Mouse (Mus musculus): ENCODE measurements around the gene Ncapd3. TPM values are rescaled to one million over a fixed set of nuclear protein-coding genes. Genes with fewer than 3 reads are reported as not detected.

The Ncapd3 gene
- polyA plus RNA-seq, 1 experiment from 2014 or later = 23.2 TPM

GRCm38 (mm10) chr9:27005231-27005630 is 24.7 kb upstream of the Ncapd3 start:
- Histone ChIP-seq H3K9me3 (replicated peaks) (no peaks in the 10 kb centered on the region), H3K4me1 (replicated peaks) (peaks cover 13% of the 10 kb centered on the region), H3K9ac (no peak overlapping the region), H3K4me3 (no peak overlapping the region), H3K27me3 (replicated peaks) (no peaks in the 10 kb centered on the region), H3K36me3 (peaks cover 73% of the 10 kb centered on the region), H3K27ac (ENCODE audit: poor library complexity, severe bottlenecking) (no peak overlapping the region), H3K4me2 (no peak overlapping the region)
- ATAC-seq (ENCODE audit: insufficient number of reproducible peaks, low FRiP score) = no peak
- 88% methylated on average over 3 of the region's 3 CpGs for WGBS

- 79% methylated on average over 1 of the region's 1 CpGs for WGBS
- Histone ChIP-seq H3K9ac (no peak overlapping the region), H3K36me3 (peaks cover 80% of the 10 kb centered on the region), H3K4me2 (no peak overlapping the region), H3K4me1 (replicated peaks) (peaks cover 6% of the 10 kb centered on the region), H3K27ac (ENCODE audit: poor library complexity, severe bottlenecking) (no peak overlapping the region), H3K27me3 (replicated peaks) (no peaks in the 10 kb centered on the region), H3K4me3 (no peak overlapping the region), H3K9me3 (replicated peaks) (no peaks in the 10 kb centered on the region)
- no peak for ATAC-seq (ENCODE audit: insufficient number of reproducible peaks, low FRiP score)
Observed at GRCm38 (mm10) chr9:27005933-27006332, 24.0 kb upstream of the Ncapd3 start.

GRCm38 (mm10) chr9:27006866-27007265 is 23.1 kb upstream of the Ncapd3 start:
- 91% methylated on average over 5 of the region's 5 CpGs for WGBS

GRCm38 (mm10) chr9:27009231-27009630 is 20.7 kb upstream of the Ncapd3 start:
- Histone ChIP-seq H3K4me2 (no peak overlapping the region), H3K27me3 (replicated peaks) (no peaks in the 10 kb centered on the region), H3K36me3 (peaks cover 98% of the 10 kb centered on the region), H3K9ac (no peak overlapping the region), H3K4me1 (replicated peaks) (no peaks in the 10 kb centered on the region), H3K4me3 (no peak overlapping the region), H3K27ac (ENCODE audit: poor library complexity, severe bottlenecking) (no peak overlapping the region), H3K9me3 (replicated peaks) (no peaks in the 10 kb centered on the region)
- WGBS = 82% methylated on average over 5 of the region's 5 CpGs
- no peak for ATAC-seq (ENCODE audit: insufficient number of reproducible peaks, low FRiP score)

More at GRCm38 (mm10) chr9:27006866-27007265, 23.1 kb upstream of the Ncapd3 start:
- Histone ChIP-seq H3K9ac (no peak overlapping the region), H3K27me3 (replicated peaks) (no peaks in the 10 kb centered on the region), H3K4me1 (replicated peaks) (no peaks in the 10 kb centered on the region), H3K27ac (ENCODE audit: poor library complexity, severe bottlenecking) (no peak overlapping the region), H3K4me3 (no peak overlapping the region), H3K9me3 (replicated peaks) (no peaks in the 10 kb centered on the region), H3K36me3 (peaks cover 88% of the 10 kb centered on the region), H3K4me2 (no peak overlapping the region)
- ATAC-seq (ENCODE audit: insufficient number of reproducible peaks, low FRiP score) = no peak

- no peaks in the 10 kb centered on the region for H3K4me1 ChIP-seq (replicated peaks)
- no peaks in the 10 kb centered on the region for H3K27me3 ChIP-seq (replicated peaks)
- WGBS = 91% methylated on average over 4 of the region's 4 CpGs
- ATAC-seq (ENCODE audit: insufficient number of reproducible peaks, low FRiP score) = no peak
- peaks cover 96% of the 10 kb centered on the region for H3K36me3 ChIP-seq
- H3K9me3 ChIP-seq (replicated peaks) = no peaks in the 10 kb centered on the region
- no peak overlapping the region for H3K4me2 ChIP-seq
- H3K4me3 ChIP-seq = no peak overlapping the region
- no peak overlapping the region for H3K27ac ChIP-seq (ENCODE audit: poor library complexity, severe bottlenecking)
- H3K9ac ChIP-seq = no peak overlapping the region
Observed at GRCm38 (mm10) chr9:27011572-27011971, 18.4 kb upstream of the Ncapd3 start.

GRCm38 (mm10) chr9:27018961-27019360 is 11.0 kb upstream of the Ncapd3 start:
- no peaks in the 10 kb centered on the region for H3K9me3 ChIP-seq (replicated peaks)
- H3K4me3 ChIP-seq = no peak overlapping the region
- H3K27ac ChIP-seq (ENCODE audit: poor library complexity, severe bottlenecking) = no peak overlapping the region
- WGBS = 95% methylated on average over 10 of the region's 10 CpGs
- H3K27me3 ChIP-seq (replicated peaks) = no peaks in the 10 kb centered on the region
- no peak overlapping the region for H3K9ac ChIP-seq
- H3K4me2 ChIP-seq = no peak overlapping the region
- no peaks in the 10 kb centered on the region for H3K4me1 ChIP-seq (replicated peaks)
- no peak for ATAC-seq (ENCODE audit: insufficient number of reproducible peaks, low FRiP score)
- H3K36me3 ChIP-seq = peaks cover 50% of the 10 kb centered on the region

- Histone ChIP-seq H3K4me2 (no peak overlapping the region), H3K9me3 (replicated peaks) (no peaks in the 10 kb centered on the region), H3K36me3 (peaks cover 11% of the 10 kb centered on the region; the same call in 1 of the 2 replicates), H3K4me1 (replicated peaks) (peaks cover 16% of the 10 kb centered on the region), H3K27me3 (replicated peaks) (no peaks in the 10 kb centered on the region), H3K4me3 (no peak overlapping the region), H3K9ac (no peak overlapping the region), H3K27ac (ENCODE audit: poor library complexity, severe bottlenecking) (no peak overlapping the region)
- no peak for ATAC-seq (ENCODE audit: insufficient number of reproducible peaks, low FRiP score)
- 77% methylated on average over 4 of the region's 4 CpGs for WGBS
Observed at GRCm38 (mm10) chr9:27023681-27024080, 6.3 kb upstream of the Ncapd3 start.

GRCm38 (mm10) chr9:27026708-27027107 is 3.3 kb upstream of the Ncapd3 start:
- 73% methylated on average over 1 of the region's 1 CpGs for whole genome bisulfite sequencing
- no peak overlapping the region for H3K4me3 ChIP-seq
- no peak overlapping the region for H3K9ac ChIP-seq
- no peak for ATAC-seq (ENCODE audit: insufficient number of reproducible peaks, low FRiP score)
- peaks cover 27% of the 10 kb centered on the region for H3K4me1 ChIP-seq (replicated peaks)
- no peaks in the 10 kb centered on the region for H3K9me3 ChIP-seq (replicated peaks)
- no peak overlapping the region for H3K4me2 ChIP-seq
- H3K27me3 ChIP-seq (replicated peaks) = no peaks in the 10 kb centered on the region
- no peak overlapping the region for H3K27ac ChIP-seq (ENCODE audit: poor library complexity, severe bottlenecking)
- H3K36me3 ChIP-seq = 0 out of 2 replicates have a peak, but pooled peaks cover 3% of the 10 kb centered on the region

- ATAC-seq (ENCODE audit: insufficient number of reproducible peaks, low FRiP score) = peak; percentile 40
Observed at GRCm38 (mm10) chr9:27029022-27029827, 750 bp upstream of the Ncapd3 start.

GRCm38 (mm10) chr9:27030763-27031100 is 757 bp downstream of the Ncapd3 start:
- H3K4me3 ChIP-seq = peak overlapping the region; percentile 99
- H3K4me2 ChIP-seq = peak overlapping the region; percentile 90
- peak overlapping the region; percentile 97 for H3K9ac ChIP-seq
- H3K27ac ChIP-seq (ENCODE audit: poor library complexity, severe bottlenecking) = peak overlapping the region; percentile 70; the same call in 1 of the 2 replicates
- no peaks in the 10 kb centered on the region for H3K36me3 ChIP-seq
- H3K4me1 ChIP-seq (replicated peaks) = peaks cover 35% of the 10 kb centered on the region
- H3K9me3 ChIP-seq (replicated peaks) = no peaks in the 10 kb centered on the region
- under 1% methylated on average over 17 of the region's 17 CpGs for WGBS
- peak; percentile 9 for ATAC-seq (ENCODE audit: insufficient number of reproducible peaks, low FRiP score)
- no peaks in the 10 kb centered on the region for H3K27me3 ChIP-seq (replicated peaks)

More at GRCm38 (mm10) chr9:27029022-27029827, 750 bp upstream of the Ncapd3 start:
- Histone ChIP-seq H3K4me2 (peak overlapping the region; percentile 90), H3K9ac (peak overlapping the region; percentile 97), H3K27me3 (replicated peaks) (no peaks in the 10 kb centered on the region), H3K4me3 (peak overlapping the region; percentile 99), H3K9me3 (replicated peaks) (no peaks in the 10 kb centered on the region), H3K27ac (ENCODE audit: poor library complexity, severe bottlenecking) (peak overlapping the region; percentile 86), H3K4me1 (replicated peaks) (peaks cover 35% of the 10 kb centered on the region), H3K36me3 (0 out of 2 replicates have a peak, but pooled peaks cover 3% of the 10 kb centered on the region)
- under 1% methylated on average over 52 of the region's 52 CpGs for WGBS

- H3K36me3 ChIP-seq = peaks cover 87% of the 10 kb centered on the region
- H3K4me3 ChIP-seq = no peak overlapping the region
- no peak overlapping the region for H3K9ac ChIP-seq
- no peak for ATAC-seq (ENCODE audit: insufficient number of reproducible peaks, low FRiP score)
- no peak overlapping the region for H3K4me2 ChIP-seq
- no peaks in the 10 kb centered on the region for H3K9me3 ChIP-seq (replicated peaks)
- WGBS = 93% methylated on average over 5 of the region's 5 CpGs
- H3K27me3 ChIP-seq (replicated peaks) = no peaks in the 10 kb centered on the region
- no peak overlapping the region for H3K27ac ChIP-seq (ENCODE audit: poor library complexity, severe bottlenecking)
- H3K4me1 ChIP-seq (replicated peaks) = no peaks in the 10 kb centered on the region
Observed at GRCm38 (mm10) chr9:27043892-27044291, 13.9 kb downstream of the Ncapd3 start.

Measured in heart, embryonic 12.5 days (tissue).